Mouse (Mus musculus): ENCODE data around the gene Rasgrf1. TPM values are rescaled to one million over a fixed set of nuclear protein-coding genes. Genes with fewer than 3 reads are reported as not detected.

Rasgrf1 gene
- total and polyA plus RNA-seq, 3 experiments = not detected

- H3K36me3 ChIP-seq (ENCODE audit: control insufficient read depth in 1 of 2, insufficient read depth in 2 of 2, low read length in 2 of 2) = no peaks in the 10 kb centered on the region
- no peak for DNase-seq (ENCODE audit: low read depth, low spot score)
- TF ChIP-seq TBP (IDR thresholded peaks at IDR 0.05; ENCODE audit: low read depth, low read length) (no peak), MYB (IDR thresholded peaks at IDR 0.05; ENCODE audit: low read depth, low read length) (no peak), MAFK (IDR thresholded peaks at IDR 0.05; ENCODE audit: borderline replicate concordance, low read depth, low read length) (no peak), E2F4 (IDR thresholded peaks at IDR 0.05; ENCODE audit: borderline replicate concordance, low read depth, low read length) (no peak), CTCF (IDR thresholded peaks at IDR 0.05 in 2 of 3, conservative IDR thresholded peaks at IDR 0.05 in 1 of 3; ENCODE audit: control insufficient read depth in 1 of 3, insufficient read depth in 1 of 3, low read depth in 2 of 3, low read length in 3 of 3, poor library complexity in 1 of 3, severe bottlenecking in 1 of 3) (no peak), MXI1 (IDR thresholded peaks at IDR 0.05; ENCODE audit: low read depth, low read length) (no peak), HCFC1 (IDR thresholded peaks at IDR 0.05; ENCODE audit: low read depth, low read length) (no peak), MEF2A (IDR thresholded peaks at IDR 0.05; ENCODE audit: extremely low read depth, insufficient replicate concordance, low read depth, low read length, poor library complexity, severe bottlenecking) (no peak)
- no peaks in the 10 kb centered on the region for H3K9me3 ChIP-seq (replicated peaks; ENCODE audit: insufficient read depth, low read length)
- H3K4me1 ChIP-seq (ENCODE audit: control insufficient read depth in 1 of 2, insufficient read depth in 2 of 2, low read length in 2 of 2) = no peaks in the 10 kb centered on the region
- H3K27me3 ChIP-seq (ENCODE audit: control insufficient read depth in 1 of 2, insufficient read depth in 2 of 2, low read length in 2 of 2) = no peaks in the 10 kb centered on the region; a peak in 1 of 4 replicates
- no peak overlapping the region for H3K4me3 ChIP-seq (ENCODE audit: control insufficient read depth in 1 of 2, insufficient read depth in 1 of 2, low read depth in 2 of 2, low read length in 2 of 2)
- H3K27ac ChIP-seq (ENCODE audit: control insufficient read depth, low read depth, low read length) = no peak overlapping the region
- no peaks in the 10 kb centered on the region for H3K79me2 ChIP-seq (ENCODE audit: control insufficient read depth, insufficient read depth, low read length, poor library complexity)
- H3K9ac ChIP-seq (ENCODE audit: control insufficient read depth, low read depth, low read length, poor library complexity, severe bottlenecking) = no peak overlapping the region
These were observed 2.3 kb downstream of the Rasgrf1 start for GRCm38 (mm10) chr9:89911891-89912549.

DNA sequence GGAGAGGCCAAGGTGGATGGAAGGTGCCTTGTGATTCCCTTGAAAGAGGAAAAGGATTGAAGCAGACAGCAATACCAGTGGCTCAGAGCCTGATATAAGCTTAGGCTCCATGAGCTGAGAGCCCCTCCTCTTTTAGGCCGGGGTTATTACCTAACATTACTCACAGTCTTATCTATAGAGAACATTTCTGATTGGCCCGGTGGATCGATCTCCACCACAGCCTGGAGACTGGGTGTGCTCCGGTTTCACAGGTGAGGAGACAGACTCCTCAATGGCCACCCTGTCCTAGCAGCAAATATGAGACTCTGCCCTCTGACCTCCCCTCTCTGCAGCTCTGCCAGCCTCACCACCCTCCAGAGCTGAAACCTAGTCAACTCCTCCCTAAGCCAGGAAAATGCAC is 3.4 kb downstream of the Rasgrf1 start:
- H3K27ac ChIP-seq (ENCODE audit: control insufficient read depth, low read depth, low read length) = no peak overlapping the region
- H3K36me3 ChIP-seq (ENCODE audit: control insufficient read depth in 1 of 2, insufficient read depth in 2 of 2, low read length in 2 of 2) = no peaks in the 10 kb centered on the region
- TF ChIP-seq HCFC1 (IDR thresholded peaks at IDR 0.05; ENCODE audit: low read depth, low read length) (no peak), JUND (IDR thresholded peaks at IDR 0.05; ENCODE audit: low read depth, low read length) (no peak), CTCF (IDR thresholded peaks at IDR 0.05 in 2 of 3, conservative IDR thresholded peaks at IDR 0.05 in 1 of 3; ENCODE audit: control insufficient read depth in 1 of 3, insufficient read depth in 1 of 3, low read depth in 2 of 3, low read length in 3 of 3, poor library complexity in 1 of 3, severe bottlenecking in 1 of 3) (no peak), MAZ (IDR thresholded peaks at IDR 0.05; ENCODE audit: low read depth, low read length) (no peak), RCOR1 (IDR thresholded peaks at IDR 0.05; ENCODE audit: low read depth, low read length) (no peak), MEF2A (IDR thresholded peaks at IDR 0.05; ENCODE audit: extremely low read depth, insufficient replicate concordance, low read depth, low read length, poor library complexity, severe bottlenecking) (no peak), TBP (IDR thresholded peaks at IDR 0.05; ENCODE audit: low read depth, low read length) (no peak), KAT2A (conservative IDR thresholded peaks at IDR 0.05; ENCODE audit: low read depth, low read length) (no peak), MAFK (IDR thresholded peaks at IDR 0.05; ENCODE audit: borderline replicate concordance, low read depth, low read length) (no peak)
- H3K4me3 ChIP-seq (ENCODE audit: control insufficient read depth in 1 of 2, insufficient read depth in 1 of 2, low read depth in 2 of 2, low read length in 2 of 2) = no peak overlapping the region
- DNase-seq (ENCODE audit: low read depth, low spot score) = no peak
- H3K4me1 ChIP-seq (ENCODE audit: control insufficient read depth in 1 of 2, insufficient read depth in 2 of 2, low read length in 2 of 2) = no peaks in the 10 kb centered on the region
- no peaks in the 10 kb centered on the region; a peak in 1 of 4 replicates for H3K27me3 ChIP-seq (ENCODE audit: control insufficient read depth in 1 of 2, insufficient read depth in 2 of 2, low read length in 2 of 2)
- H3K9me3 ChIP-seq (replicated peaks; ENCODE audit: insufficient read depth, low read length) = no peaks in the 10 kb centered on the region
- H3K9ac ChIP-seq (ENCODE audit: control insufficient read depth, low read depth, low read length, poor library complexity, severe bottlenecking) = no peak overlapping the region
- no peaks in the 10 kb centered on the region for H3K79me2 ChIP-seq (ENCODE audit: control insufficient read depth, insufficient read depth, low read length, poor library complexity)

DNA sequence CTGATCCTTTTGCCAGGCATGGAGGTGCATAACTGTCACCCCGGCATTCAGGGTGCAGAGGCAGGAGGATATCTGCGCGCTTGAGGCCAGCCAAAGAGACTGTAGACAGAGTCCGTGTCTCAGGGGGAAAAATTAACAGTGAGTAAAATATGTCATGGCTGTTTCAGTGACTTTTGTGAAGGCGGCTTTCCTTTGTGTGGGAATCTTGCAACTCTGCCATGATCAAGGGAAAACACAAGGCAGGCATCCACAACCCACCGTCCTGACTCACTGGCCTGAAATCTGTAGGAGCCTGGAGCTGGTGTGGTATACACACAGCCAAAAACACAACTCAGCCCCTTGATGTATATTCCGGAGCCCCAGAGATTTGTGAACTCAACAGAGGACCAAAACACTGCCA is 6.8 kb downstream of the Rasgrf1 start:
- TF ChIP-seq E2F4 (IDR thresholded peaks at IDR 0.05; ENCODE audit: borderline replicate concordance, low read depth, low read length) (no peak), POLR2A (IDR thresholded peaks at IDR 0.05; ENCODE audit: control insufficient read depth in 1 of 2, insufficient read depth in 1 of 2, low read depth in 1 of 2, low read length in 2 of 2, poor library complexity in 1 of 2) (no peak), CTCF (IDR thresholded peaks at IDR 0.05 in 2 of 3, conservative IDR thresholded peaks at IDR 0.05 in 1 of 3; ENCODE audit: control insufficient read depth in 1 of 3, insufficient read depth in 1 of 3, low read depth in 2 of 3, low read length in 3 of 3, poor library complexity in 1 of 3, severe bottlenecking in 1 of 3) (no peak), RCOR1 (IDR thresholded peaks at IDR 0.05; ENCODE audit: low read depth, low read length) (no peak), CHD2 (IDR thresholded peaks at IDR 0.05; ENCODE audit: low read length) (no peak), USF2 (IDR thresholded peaks at IDR 0.05; ENCODE audit: borderline replicate concordance in 1 of 2, insufficient read depth in 1 of 2, low read depth in 1 of 2, low read length in 2 of 2) (no peak), NELFE (IDR thresholded peaks at IDR 0.05; ENCODE audit: low read depth, low read length) (no peak), ZMIZ1 (IDR thresholded peaks at IDR 0.05; ENCODE audit: low read depth, low read length) (no peak), EP300 (IDR thresholded peaks at IDR 0.05; ENCODE audit: low read depth in 1 of 2, low read length in 2 of 2) (no peak), ZNF384 (IDR thresholded peaks at IDR 0.05; ENCODE audit: low read depth, low read length) (no peak), SMC3 (IDR thresholded peaks at IDR 0.05; ENCODE audit: low read depth, low read length) (no peak), KAT2A (conservative IDR thresholded peaks at IDR 0.05; ENCODE audit: low read depth, low read length) (no peak), TAL1 (IDR thresholded peaks at IDR 0.05; ENCODE audit: low read length) (no peak)
- H3K27me3 ChIP-seq (ENCODE audit: control insufficient read depth in 1 of 2, insufficient read depth in 2 of 2, low read length in 2 of 2) = no peaks in the 10 kb centered on the region; a peak in 1 of 4 replicates
- no peaks in the 10 kb centered on the region for H3K79me2 ChIP-seq (ENCODE audit: control insufficient read depth, insufficient read depth, low read length, poor library complexity)
- H3K27ac ChIP-seq (ENCODE audit: control insufficient read depth, low read depth, low read length) = no peak overlapping the region
- no peak overlapping the region for H3K9ac ChIP-seq (ENCODE audit: control insufficient read depth, low read depth, low read length, poor library complexity, severe bottlenecking)
- H3K4me1 ChIP-seq (ENCODE audit: control insufficient read depth in 1 of 2, insufficient read depth in 2 of 2, low read length in 2 of 2) = no peaks in the 10 kb centered on the region
- no peaks in the 10 kb centered on the region for H3K9me3 ChIP-seq (replicated peaks; ENCODE audit: insufficient read depth, low read length)
- DNase-seq (ENCODE audit: low read depth, low spot score) = no peak
- no peaks in the 10 kb centered on the region for H3K36me3 ChIP-seq (ENCODE audit: control insufficient read depth in 1 of 2, insufficient read depth in 2 of 2, low read length in 2 of 2)
- H3K4me3 ChIP-seq (ENCODE audit: control insufficient read depth in 1 of 2, insufficient read depth in 1 of 2, low read depth in 2 of 2, low read length in 2 of 2) = no peak overlapping the region
